Mouse (Mus musculus) spleen, adult 2 months (tissue): ENCODE data around the gene Zfp874b.
"Not testable (repeated sequence)": the region's sequence is repeated elsewhere in the genome, so short reads cannot be mapped to it uniquely, and the experiment has no call there.

Source experiments
- CTCF ChIP-seq: fragments of 200-500 bp; IDR thresholded peaks from 2 replicates; pipeline ENCODE4 v1.5.1; 2011; ENCODE audit warnings: mild to moderate bottlenecking, inconsistent platforms; ENCODE audit not compliant: insufficient read depth, insufficient read length, insufficient replicate concordance; ENCODE audit errors: extremely low read depth
- POLR2A ChIP-seq: fragments of 200-500 bp; IDR thresholded peaks from 2 replicates; pipeline ENCODE4 v1.6.1; 2011; ENCODE audit warnings: low read depth, low read length, inconsistent platforms

DNA sequence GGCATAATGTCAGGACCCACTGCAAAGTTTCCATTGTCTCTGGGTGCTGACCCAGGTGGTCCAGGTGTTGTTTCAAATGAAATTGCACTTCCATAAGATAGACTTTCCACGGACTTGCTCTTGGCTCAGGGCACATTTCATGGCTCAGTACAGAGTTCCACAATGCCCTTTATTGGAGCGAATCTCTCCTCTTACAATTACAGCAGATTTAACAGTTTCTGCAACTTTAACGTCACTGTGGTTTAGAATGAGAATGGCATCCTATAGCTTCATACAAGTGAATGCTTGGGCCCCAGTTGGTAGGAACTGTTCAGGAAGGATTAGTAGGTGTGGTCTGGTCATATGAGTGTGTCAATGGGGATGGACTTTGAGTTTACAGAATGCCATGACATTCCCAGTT lies 47.0 kb downstream of the Zfp874b start:
- TF ChIP-seq POLR2A, CTCF: not testable (repeated sequence)
